Mouse (Mus musculus) retina, postnatal 7 days (tissue): ENCODE measurements around the gene Amd1.

ENCODE experiments used
- DNase-seq: peaks from one replicate; pipeline ENCODE4 v3.0.0-alpha.2; 2012; ENCODE audit warnings: low read depth, low spot score

Gene Amd1

DNA sequence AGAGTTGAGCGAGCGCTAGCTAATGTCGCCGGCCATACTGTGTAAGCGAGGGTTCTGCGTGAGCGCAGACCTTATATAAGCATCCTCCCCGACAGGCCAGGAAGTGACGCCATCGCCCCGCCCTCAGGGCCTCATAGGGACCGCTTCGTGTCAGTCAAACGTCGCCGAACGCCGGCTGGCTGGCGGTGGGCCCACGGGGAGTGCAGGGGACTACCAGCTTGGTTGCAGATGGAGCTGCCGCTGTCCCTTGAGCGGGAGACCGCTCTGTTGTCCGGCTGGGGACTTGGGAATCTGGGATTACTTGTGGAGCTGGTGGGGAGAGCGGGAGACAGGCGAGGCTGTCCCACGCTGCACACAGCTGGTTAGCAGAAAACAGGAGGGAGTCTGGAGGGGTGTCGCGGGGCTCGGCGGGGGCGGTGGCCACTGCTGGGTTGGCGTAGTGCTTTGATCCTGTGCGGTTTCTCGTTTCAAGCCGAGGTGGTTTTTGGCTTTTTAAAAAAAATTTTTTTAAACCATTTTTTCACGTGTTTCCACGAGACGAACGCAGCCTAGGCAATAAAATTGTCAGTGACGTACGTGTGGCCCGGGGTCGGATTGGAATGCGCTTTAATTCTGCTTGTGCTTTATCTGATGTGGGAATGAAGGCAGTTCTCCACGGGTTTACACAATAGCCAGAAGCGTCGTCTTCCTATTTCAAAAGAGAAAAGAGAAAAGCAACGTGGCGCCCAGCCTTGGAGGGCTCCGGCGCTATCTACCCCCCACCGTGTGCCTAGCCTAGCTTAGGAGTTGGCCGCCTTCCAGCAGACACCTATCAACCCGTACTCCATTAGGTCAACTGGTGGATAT, at the start of gene Amd1:
Gene Amd1 (minus strand): TSS at position 47 of the 846 bp plus-strand sequence.
- DNase-seq: peak; percentile 98

DNA sequence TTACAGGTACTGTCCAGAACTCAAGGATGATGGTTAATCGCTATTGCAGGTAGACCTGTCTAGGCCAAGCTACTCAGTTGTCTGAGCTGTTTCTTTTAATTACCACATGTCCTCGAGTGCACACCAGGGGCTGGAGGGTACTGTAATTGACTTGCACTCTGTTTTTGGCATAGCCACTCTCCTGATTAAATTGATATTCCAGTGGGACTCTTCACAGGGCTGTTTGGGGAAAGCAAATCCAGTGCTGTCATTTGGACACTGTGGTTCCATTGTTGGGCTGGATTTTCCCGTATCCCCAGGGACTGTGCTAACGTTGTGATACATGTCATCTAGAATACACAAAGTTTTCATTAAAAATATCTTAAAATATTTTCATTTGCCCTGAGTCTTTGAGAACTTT, 49.2 kb upstream of the Amd1 start:
- DNase-seq: no peak

DNA sequence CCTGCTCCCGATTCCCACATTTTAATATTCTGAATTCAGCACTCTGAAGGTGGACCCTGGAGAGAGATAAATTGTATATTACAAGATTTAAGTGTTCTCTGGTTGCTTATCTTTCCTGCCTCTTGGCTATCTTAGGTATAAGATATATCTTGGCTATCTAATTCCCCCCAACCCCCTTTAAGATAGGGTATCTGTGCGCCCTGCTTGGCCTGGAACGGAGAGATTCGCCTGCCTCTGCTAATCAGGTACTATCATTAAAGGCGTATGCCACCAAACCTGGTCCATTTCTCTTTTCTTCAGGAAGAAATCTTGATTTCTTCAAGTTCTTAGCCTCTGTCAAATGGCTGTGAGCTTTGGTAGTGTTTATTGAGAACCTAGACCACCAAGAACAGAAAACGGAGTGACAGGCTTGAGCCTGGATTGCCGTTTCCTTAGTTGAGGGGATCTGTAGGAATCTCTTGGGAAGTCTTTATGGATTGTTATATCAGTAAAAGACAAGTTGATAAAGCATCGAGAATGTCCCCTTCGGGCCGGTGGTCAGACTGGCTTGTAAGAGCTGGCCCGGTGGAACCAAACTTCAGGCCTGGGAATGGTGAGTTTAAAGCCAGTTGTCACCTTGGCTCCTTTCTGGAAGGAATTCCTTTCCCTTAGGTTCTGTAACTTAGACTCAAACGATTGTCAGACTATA, 48.4 kb upstream of the Amd1 start:
- DNase-seq: no peak

DNA sequence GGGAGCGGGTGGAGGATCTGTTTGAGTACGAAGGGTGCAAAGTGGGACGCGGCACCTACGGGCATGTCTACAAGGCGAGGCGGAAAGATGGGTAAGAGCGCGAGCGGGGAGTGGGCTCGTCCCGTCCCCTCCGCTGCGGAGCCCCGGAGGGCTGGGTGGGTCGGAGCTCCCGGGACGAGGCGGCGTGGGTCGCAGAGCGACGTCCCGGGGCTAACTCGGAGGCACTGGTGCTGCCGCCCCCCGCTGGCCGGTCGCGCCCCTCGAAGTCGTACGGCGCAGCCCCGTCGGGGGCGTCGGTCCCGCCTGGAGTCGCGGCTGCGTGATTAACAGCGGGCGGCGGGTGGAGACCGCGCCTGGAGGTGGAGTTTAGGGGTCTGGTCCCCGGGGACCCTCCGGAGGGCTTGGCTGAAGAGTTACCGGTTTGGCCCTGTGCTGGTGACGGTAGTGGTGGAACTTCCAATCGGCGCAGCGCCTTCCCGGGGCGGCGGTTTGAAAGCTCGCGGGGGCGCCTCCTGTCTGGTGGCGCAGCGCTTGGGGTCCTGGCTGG, 47.7 kb upstream of the Amd1 start:
- peak; percentile 6 for DNase-seq

DNA sequence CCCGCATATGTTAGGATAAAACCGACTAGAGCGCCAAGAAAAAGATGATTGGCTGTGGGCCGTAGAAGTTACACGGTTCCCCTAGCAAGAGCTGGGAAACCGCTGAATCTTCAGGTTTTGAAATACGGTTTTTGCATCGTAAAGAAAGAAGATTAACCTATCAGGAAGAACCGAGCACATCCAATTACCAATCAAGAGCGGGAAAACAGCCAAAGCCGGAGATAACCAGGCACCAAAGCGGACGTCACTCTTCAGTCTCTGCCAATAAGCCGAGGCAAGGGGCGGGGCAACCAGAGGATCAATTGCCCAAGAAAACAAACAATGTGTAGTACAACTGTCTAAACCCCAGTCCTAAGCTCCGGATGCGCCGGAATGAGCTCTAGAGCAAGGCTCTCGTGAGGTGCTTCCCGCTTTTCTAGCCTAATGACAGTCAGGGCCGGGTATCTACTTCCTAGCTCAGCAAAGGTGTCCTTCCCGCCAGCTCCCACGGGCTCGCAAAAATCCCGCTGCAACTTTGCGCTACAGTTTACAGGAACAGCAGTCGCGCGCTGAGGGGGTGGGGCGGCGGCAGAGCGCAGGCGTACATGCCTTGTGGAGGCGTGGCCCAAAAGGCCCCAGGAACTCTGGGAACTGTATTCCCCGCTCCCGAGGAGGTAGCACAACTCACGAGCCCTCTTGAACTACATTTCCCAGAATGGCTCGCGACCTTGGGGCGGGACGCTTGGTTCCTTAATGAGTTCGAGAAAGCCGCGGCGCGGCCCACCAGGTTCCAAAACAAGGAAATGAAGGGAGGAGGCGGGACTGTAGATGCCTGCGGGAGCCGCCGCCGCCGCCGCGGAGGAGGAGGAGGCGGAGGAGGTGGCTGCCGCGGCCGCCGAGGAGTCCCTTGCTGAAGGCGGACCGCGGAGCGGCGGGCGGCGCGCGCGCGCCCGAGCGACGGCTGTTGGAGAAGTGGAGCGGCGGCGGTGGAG, 46.9 kb upstream of the Amd1 start:
- peak; percentile 99 for DNase-seq

DNA sequence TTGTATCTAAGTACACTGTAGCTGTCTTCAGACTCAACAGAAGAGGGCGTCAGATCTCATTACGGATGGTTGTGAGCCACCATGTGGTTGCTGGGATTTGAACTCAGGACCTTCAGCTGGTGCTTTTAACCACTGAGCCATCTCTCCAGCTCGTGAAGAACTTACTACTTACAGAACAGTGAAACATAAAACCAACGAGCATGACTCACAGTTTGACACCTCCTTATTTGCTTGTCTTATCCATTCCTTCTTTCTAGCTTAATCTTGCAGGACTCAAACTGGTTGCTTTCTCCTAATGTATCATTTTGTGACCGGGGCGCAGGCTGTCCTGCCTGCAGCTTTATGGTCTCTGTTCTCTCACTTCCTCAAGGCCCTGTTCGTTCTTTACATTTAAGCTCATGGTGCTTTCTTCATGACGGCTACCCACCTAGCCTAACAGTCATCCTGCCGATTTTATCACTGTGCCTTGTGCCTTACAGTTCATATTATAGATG, 45.5 kb upstream of the Amd1 start:
- no peak for DNase-seq

- no peak for DNase-seq
Measured at GRCm38 (mm10) chr10:40346776-40347403, 44.9 kb upstream of the Amd1 start.

GRCm38 (mm10) chr10:40342036-40342435, 40.0 kb upstream of the Amd1 start:
- DNase-seq: no peak

- DNase-seq: no peak
Measured at GRCm38 (mm10) chr10:40339351-40339964, 37.5 kb upstream of the Amd1 start, which contains the start of gene Cdk19. Gene Cdk19, plus strand, starts transcription at chr10:40339564.

DNA sequence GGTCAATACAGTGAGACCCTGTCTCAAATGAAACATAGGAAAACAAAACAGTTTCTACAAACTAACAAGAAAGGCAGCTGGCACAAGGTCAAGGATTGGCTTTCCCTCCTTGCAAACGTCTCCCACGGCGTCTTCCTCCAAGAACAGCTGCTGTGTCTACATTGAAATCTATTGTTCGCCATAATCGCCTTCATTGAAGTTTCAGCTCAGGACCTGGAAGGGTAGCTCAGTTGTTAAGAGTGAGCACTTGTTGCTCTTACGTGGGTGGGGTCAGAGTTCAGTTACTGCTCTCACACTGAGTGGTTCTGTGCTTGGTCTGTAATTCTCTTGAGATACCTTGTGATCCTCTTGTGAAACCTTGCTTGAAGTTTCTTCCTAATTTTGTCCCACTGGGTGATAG, 30.9 kb upstream of the Amd1 start:
- DNase-seq: no peak

DNA sequence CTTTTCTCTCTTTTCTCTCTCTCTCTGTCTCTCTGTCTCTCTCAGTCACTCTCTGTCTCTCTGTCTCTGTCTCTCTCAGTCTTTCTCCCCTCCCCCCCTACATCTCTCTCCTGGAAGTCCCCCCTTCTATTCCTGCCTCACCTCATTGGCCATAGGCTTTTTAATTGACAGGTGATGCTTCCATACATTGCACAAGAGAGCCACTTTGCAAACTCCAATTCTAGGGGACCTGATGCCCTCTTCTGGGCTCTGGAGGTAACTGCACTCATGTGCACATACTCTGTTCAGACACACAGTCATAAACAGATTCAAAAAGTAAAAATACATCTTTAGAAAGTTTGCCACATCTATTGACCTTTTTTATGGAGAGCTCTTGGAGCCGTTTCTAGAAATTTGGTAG, 28.3 kb upstream of the Amd1 start:
- DNase-seq: no peak

- no peak for DNase-seq
Measured at GRCm38 (mm10) chr10:40328004-40328551, 26.1 kb upstream of the Amd1 start.

DNA sequence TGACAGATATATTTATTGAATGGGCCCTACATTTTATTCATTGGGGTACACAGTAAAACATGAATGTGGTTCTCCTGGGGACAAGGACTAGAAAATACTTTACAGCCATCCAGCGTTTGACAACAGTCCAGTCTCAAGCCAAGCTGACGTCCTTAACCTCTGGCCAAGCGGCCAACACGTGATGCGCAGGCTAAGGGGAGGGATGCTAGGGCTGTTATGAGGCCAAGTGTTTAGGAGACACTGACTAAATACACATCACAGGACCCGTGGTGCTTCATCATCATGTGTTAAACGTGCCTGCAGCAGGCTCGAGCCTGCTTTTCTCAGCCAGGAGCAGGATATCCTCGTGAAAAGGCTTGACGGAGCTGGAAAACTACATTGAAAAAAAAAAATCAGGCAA, 18.3 kb upstream of the Amd1 start:
- DNase-seq: no peak

DNA sequence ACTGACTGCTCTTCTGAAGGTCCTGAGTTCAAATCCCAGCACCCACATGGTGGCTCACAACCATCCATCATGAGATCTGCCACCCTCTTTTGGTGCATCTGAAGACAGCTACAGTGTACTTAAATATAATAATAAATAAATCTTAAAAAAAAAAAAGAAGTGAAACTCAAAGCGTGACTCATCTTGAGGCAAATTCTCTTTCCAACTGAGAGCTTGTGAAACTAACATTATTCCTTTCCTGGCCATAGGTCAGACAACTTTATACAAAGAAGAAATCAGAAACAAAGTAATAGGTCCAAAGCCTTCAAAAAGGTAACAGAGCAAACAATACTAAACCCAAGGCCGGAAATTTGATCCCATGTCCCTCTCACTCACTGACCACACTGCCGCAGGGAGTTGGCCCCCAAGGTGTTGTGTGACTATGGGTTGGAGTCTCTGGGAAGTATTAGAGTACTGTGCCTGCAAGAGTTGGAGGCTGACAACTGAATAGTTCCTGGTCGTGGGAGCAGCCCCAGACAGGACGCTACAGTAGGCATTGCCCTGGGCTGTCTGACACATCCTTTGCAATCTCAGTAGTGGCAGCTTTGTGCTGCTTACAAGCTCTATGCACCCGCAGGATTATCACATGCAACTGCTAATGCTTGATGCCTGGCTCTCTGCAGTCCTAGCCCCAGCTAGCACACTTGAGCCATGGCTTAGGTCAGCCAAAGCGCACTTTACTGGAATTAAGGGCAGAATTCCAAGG, 15.0 kb upstream of the Amd1 start:
- DNase-seq: no peak

DNA sequence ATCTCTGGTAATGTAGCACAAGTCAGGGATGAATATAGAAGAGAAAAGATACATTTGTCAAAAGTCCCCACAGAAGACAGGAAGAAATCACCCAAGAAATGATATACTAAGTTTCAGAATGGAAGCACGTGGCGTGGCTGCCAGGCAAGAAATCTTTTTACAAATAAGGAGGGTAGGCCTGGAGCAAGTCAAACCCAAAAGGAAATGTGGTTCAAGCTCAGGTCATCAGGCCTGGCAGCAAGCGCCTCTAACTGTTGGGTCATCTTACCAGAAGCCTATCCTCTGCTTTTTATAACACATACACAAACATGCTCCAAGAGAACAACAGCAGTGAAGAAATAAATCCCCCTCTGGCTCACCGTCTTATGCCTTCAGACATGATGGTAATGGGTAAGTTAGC, 10.8 kb upstream of the Amd1 start:
- DNase-seq: no peak

- DNase-seq: no peak
Measured at GRCm38 (mm10) chr10:40309884-40310635, 8.1 kb upstream of the Amd1 start.

- DNase-seq: no peak
Measured at GRCm38 (mm10) chr10:40307826-40308583, 6.0 kb upstream of the Amd1 start.

DNA sequence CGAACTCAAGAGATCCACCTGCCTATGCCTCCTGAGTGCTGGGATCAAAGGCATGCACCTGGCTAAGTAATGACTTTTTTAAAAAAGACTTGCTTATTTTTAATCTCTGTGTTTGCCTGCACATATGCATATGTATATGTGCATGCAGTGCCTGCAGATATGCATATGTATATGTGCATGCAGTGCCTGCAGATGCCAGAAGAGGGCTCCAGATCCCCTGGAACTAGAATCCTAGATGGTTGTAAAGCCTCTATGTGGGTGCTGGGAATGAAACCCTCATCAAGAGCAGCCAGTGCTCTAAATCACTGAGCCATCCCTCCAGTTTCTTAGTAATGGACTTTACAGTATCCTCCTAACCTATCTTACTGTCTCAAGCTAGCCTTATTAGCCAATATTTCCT, 4.0 kb upstream of the Amd1 start:
- DNase-seq: no peak
